Mouse (Mus musculus) G1E (cell line): ENCODE data around the gene Arl4d. TPM values are rescaled to one million over a fixed set of nuclear protein-coding genes. Genes with fewer than 3 reads are reported as not detected.

ENCODE experiments used
- ATAC-seq: 2 replicates; pipeline ENCODE4 v1.8.0; 2016; ENCODE audit warnings: mild to moderate bottlenecking; ENCODE audit not compliant: insufficient number of reproducible peaks, poor library complexity, low FRiP score, severe bottlenecking; ENCODE audit errors: extremely low read depth
- DNase-seq: peaks from one replicate; pipeline ENCODE4 v3.0.0; 2012; ENCODE audit warnings: low spot score
- H3K27me3 ChIP-seq: 2 replicates; pipeline ENCODE4 v1.6.1; 2012; ENCODE audit warnings: mild to moderate bottlenecking, low read length, inconsistent platforms; ENCODE audit not compliant: insufficient read depth
- H3K36me3 ChIP-seq: replicated peaks from 2 replicates; pipeline ENCODE3; 2012; ENCODE audit warnings: mild to moderate bottlenecking, inconsistent platforms
- H3K4me1 ChIP-seq: 2 replicates; pipeline ENCODE4 v1.6.1; 2012; ENCODE audit warnings: low read depth, low read length, inconsistent platforms, mixed read lengths; ENCODE audit not compliant: insufficient read depth
- H3K4me3 ChIP-seq: 2 replicates; pipeline ENCODE4 v1.5.1; 2012; ENCODE audit warnings: low read depth, mild to moderate bottlenecking, inconsistent platforms, low read length, moderate library complexity, mixed read lengths
- H3K9me3 ChIP-seq: replicated peaks from 2 replicates; pipeline ENCODE4 v1.6.1; 2012; ENCODE audit warnings: inconsistent platforms
- CTCF ChIP-seq: IDR thresholded peaks from 2 replicates; pipeline ENCODE4 v1.5.1; 2012; ENCODE audit warnings: low read depth, low read length, inconsistent platforms, mixed read lengths
- GATA1 ChIP-seq: IDR thresholded peaks from 2 replicates; pipeline ENCODE4 v1.6.1; 2012; ENCODE audit warnings: borderline replicate concordance, low read length, inconsistent platforms, mixed read lengths
- GATA2 ChIP-seq: IDR thresholded peaks from 2 replicates; pipeline ENCODE4 v1.6.1; 2012; ENCODE audit warnings: low read depth, low read length, inconsistent platforms, borderline replicate concordance
- POLR2AphosphoS5 ChIP-seq: IDR thresholded peaks from 2 replicates; pipeline ENCODE4 v1.6.1; 2012; ENCODE audit warnings: low read depth, low read length, inconsistent platforms; ENCODE audit not compliant: insufficient replicate concordance
- TAL1 ChIP-seq: conservative IDR thresholded peaks from 2 replicates; pipeline ENCODE4 v1.6.1; 2012; ENCODE audit warnings: low read depth, low read length, inconsistent platforms, mixed read lengths
- polyA plus RNA-seq: library from polyadenylated mRNA; stranded (reverse); fragments of >175 nt; gene quantifications from 2 replicates; pipeline ENCODE4 v1.2.3, GENCODE M21; 2012
- total RNA-seq, 2 experiments: library from RNA; stranded (forward) in 1 of 2; stranded (reverse) in 1 of 2; fragments of 200-1000 nt in 1 of 2; fragments of >200 nt in 1 of 2; fragmentation: Nextera tagmentation in 1 of 2; gene quantifications; 2 replicates each; pipeline ENCODE4 v1.2.3; 2014 to 2017

Gene Arl4d
- total and polyA plus RNA-seq, 3 experiments = 2.2 to 5.2 (median 3.5) TPM

- TF ChIP-seq GATA2 (no peak), POLR2AphosphoS5 (no peak), CTCF (no peak), GATA1 (no peak), TAL1 (no peak)
- Histone ChIP-seq H3K27me3 (peaks cover 15% of the 10 kb centered on the region), H3K36me3 (no peaks in the 10 kb centered on the region), H3K4me1 (peaks cover 22% of the 10 kb centered on the region), H3K9me3 (no peaks in the 10 kb centered on the region), H3K4me3 (no peak overlapping the region)
- ATAC-seq = no peak
- no peak for DNase-seq
Observed at GRCm38 (mm10) chr11:101690326-101690725, 25.0 kb downstream of the Arl4d start.

- DNase-seq (no peak), ATAC-seq (no peak)
- Histone ChIP-seq H3K27me3 (peaks cover 2% of the 10 kb centered on the region; the same call in 1 of the 2 replicates), H3K4me1 (peaks cover 47% of the 10 kb centered on the region), H3K36me3 (no peaks in the 10 kb centered on the region), H3K9me3 (no peaks in the 10 kb centered on the region; the same call in 1 of the 2 replicates), H3K4me3 (peak overlapping the region; percentile 38; the same call in 1 of the 2 replicates)
- TF ChIP-seq GATA2 (no peak), POLR2AphosphoS5 (no peak), TAL1 (no peak), GATA1 (no peak), CTCF (no peak)
Observed at GRCm38 (mm10) chr11:101695906-101696661, 30.7 kb downstream of the Arl4d start.

- no peak for ATAC-seq
- Histone ChIP-seq H3K4me3 (peak overlapping the region; percentile 11; the same call in 1 of the 2 replicates), H3K36me3 (no peaks in the 10 kb centered on the region), H3K9me3 (no peaks in the 10 kb centered on the region; the same call in 1 of the 2 replicates), H3K27me3 (peaks cover 2% of the 10 kb centered on the region; the same call in 1 of the 2 replicates), H3K4me1 (peaks cover 47% of the 10 kb centered on the region)
- TF ChIP-seq TAL1 (peak; percentile 70), GATA2 (no peak)
- DNase-seq = no peak
Observed at GRCm38 (mm10) chr11:101697156-101697861, 32.0 kb downstream of the Arl4d start.

GRCm38 (mm10) chr11:101698114-101698513, 32.8 kb downstream of the Arl4d start:
- Histone ChIP-seq H3K9me3 (no peaks in the 10 kb centered on the region; the same call in 1 of the 2 replicates), H3K4me3 (no peak overlapping the region), H3K27me3 (peaks cover 2% of the 10 kb centered on the region; the same call in 1 of the 2 replicates), H3K36me3 (no peaks in the 10 kb centered on the region), H3K4me1 (peaks cover 40% of the 10 kb centered on the region)
- no peak for DNase-seq
- TF ChIP-seq GATA2 = no peak
- no peak for TF ChIP-seq CTCF
- TF ChIP-seq GATA1 = no peak
- TF ChIP-seq TAL1 = no peak
- TF ChIP-seq POLR2AphosphoS5 = no peak
- no peak for ATAC-seq

GRCm38 (mm10) chr11:101699556-101699955, 34.2 kb downstream of the Arl4d start:
- Histone ChIP-seq H3K4me3 (no peak overlapping the region), H3K36me3 (no peaks in the 10 kb centered on the region), H3K27me3 (peaks cover 6% of the 10 kb centered on the region; the same call in 1 of the 2 replicates), H3K4me1 (peaks cover 35% of the 10 kb centered on the region), H3K9me3 (no peaks in the 10 kb centered on the region; the same call in 1 of the 2 replicates)
- ATAC-seq = no peak
- TF ChIP-seq POLR2AphosphoS5 (no peak), GATA1 (no peak), TAL1 (no peak), GATA2 (no peak), CTCF (no peak)
- DNase-seq = no peak

GRCm38 (mm10) chr11:101699991-101700390, 34.6 kb downstream of the Arl4d start:
- peaks cover 6% of the 10 kb centered on the region; the same call in 1 of the 2 replicates for H3K27me3 ChIP-seq
- no peak for TF ChIP-seq GATA1
- TF ChIP-seq TAL1 = no peak
- TF ChIP-seq POLR2AphosphoS5 = no peak

More at GRCm38 (mm10) chr11:101699991-101700390, 34.6 kb downstream of the Arl4d start:
- DNase-seq (no peak), ATAC-seq (no peak)
- Histone ChIP-seq H3K36me3 (no peaks in the 10 kb centered on the region), H3K9me3 (no peaks in the 10 kb centered on the region; the same call in 1 of the 2 replicates), H3K4me1 (peaks cover 35% of the 10 kb centered on the region), H3K4me3 (no peak overlapping the region)
